Mouse (Mus musculus) C2C12 (cell line): Measurements from ENCODE around the gene Ttc9b.

Source experiments
- CTCF ChIP-seq: IDR thresholded peaks from one replicate; pipeline ENCODE4 v1.5.1; 2011; ENCODE audit not compliant: control insufficient read depth, insufficient read depth, insufficient read length
- MAX ChIP-seq: IDR thresholded peaks from one replicate; pipeline ENCODE4 v1.6.1; 2011; ENCODE audit warnings: mild to moderate bottlenecking, control low read depth
- MYOG ChIP-seq: IDR thresholded peaks from one replicate; pipeline ENCODE4 v1.6.1; 2011; ENCODE audit not compliant: control insufficient read depth, insufficient read length; ENCODE audit errors: extremely low read depth
- USF1 ChIP-seq: IDR thresholded peaks from one replicate; pipeline ENCODE4 v1.6.1; 2011; ENCODE audit warnings: low read depth, mild to moderate bottlenecking, control low read depth, moderate library complexity

DNA sequence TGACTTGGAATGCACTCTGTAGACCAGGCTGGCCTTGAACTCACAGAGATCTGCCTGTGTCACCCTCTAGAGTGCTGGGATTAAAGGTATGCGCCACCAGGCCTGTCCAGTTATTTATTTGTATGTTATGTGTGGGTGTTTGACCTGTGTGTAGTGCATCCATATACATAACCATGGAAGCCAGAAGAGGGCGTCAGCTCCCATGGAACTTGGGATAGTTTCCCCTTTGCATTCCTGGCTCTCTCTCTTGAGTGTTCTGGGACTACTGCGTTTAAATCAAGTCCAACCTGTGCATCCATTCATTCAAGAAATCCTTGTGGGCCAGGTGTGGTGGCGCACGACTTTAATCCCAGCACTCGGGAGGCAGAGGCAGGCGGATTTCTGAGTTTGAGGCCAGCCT lies 7.2 kb upstream of the Ttc9b start:
- TF ChIP-seq CTCF (no peak), USF1 (no peak), MYOG (no peak), MAX (no peak)
